Mouse (Mus musculus) cerebellum, adult (tissue): ENCODE measurements at regions not wholly inside any gene's neighbourhood (a gene's known extent, or its start where the extent isn't known, plus 50 kb on each side); places are given as distances from the start of the nearest gene placed in this dataset.

Experiments
- ATAC-seq: cut with Nextera tagmentation; 2 replicates; pipeline ENCODE4 v1.9.2; 2017; ENCODE audit warnings: mild to moderate bottlenecking, moderate library complexity, mixed read lengths; ENCODE audit not compliant: insufficient number of reproducible peaks, low FRiP score, low TSS enrichment

DNA sequence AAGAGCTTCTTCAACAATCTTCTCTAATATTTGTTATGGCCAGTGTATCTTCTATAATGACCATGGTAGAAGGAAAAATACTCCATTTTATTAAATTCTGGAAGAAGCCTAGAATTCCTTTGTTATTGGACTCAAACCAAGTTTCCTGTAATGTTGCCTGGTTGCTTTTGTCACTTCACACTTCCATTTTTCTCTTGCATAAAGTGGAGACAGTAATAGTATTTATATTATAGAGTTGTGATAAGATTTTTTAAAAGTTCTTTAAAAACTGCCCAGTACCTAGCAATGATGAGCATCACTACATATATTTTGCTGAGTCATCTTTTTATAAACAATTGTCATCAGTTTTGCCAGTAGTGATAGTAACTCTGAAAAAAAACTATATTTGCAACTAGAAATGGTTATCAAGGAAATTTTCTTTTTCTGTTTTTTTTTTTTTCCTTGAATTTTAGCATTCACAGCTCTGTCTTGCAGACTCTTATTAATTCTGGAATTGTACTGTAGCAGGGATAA, 415.2 kb upstream of the Aga start:
- ATAC-seq: no peak

GRCm38 (mm10) chr8:53140041-53140440, 371.5 kb upstream of the Aga start:
- no peak for ATAC-seq

DNA sequence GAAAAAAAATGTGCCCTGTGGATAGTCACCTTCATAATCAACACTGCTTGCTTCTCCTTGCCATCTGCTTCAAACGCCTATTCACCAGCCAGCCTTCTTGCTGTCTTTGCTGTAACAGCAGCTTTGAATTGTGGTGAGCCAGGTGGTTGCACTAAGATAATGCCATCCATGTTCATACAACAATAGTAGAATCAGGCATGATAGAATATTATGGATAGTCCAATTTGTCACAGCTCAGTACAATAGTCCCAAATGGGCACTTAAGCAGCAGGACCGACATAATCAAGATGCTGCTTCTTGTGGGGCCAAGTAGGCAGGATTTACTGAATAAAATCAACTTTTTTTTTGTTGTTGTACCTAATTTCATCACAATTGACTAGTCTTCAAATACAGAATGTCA, 362.6 kb upstream of the Aga start:
- no peak for ATAC-seq

DNA sequence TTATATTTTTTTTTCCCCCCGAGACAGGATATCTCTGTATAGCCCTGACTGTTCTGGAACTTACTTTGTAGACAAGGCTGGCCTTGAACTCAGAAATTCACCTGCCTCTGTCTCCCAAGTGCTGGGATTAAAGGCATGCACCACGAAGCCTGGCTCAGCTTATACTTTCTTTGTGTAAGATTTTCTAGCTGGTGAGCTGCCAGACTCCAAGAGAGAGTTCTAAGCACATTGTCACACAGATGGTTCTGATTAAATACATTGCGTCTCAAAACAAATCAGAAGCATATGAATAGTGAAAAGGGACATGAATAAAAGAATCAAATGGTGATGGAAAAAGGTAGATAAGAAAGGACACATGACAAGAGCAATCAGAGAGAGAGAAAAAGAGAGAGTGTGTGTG, 347.5 kb upstream of the Aga start:
- ATAC-seq: no peak

- no peak for ATAC-seq
Observed at GRCm38 (mm10) chr8:53171694-53172299, 339.7 kb upstream of the Aga start.

DNA sequence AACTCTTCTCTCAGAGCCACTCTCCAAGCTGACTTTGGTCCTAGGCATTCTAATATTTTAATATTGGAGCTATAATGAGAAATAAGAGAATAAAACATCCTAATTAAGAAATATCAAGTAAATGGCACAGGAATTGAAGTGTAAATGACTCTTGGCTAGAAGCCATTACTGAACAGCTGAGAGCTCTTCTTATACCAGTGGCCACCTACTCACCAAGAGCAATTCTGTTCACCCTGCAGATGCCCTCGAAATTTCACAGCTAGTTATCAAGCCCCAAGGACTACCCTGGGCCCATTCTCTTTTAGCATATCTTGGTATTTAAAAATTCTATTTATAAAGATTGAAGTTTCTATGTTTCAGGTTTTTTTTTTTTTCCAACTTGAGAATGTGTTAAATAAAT, 319.0 kb upstream of the Aga start:
- ATAC-seq: no peak

- ATAC-seq: peak; percentile 95
Observed at GRCm38 (mm10) chr8:53222194-53222593, 289.3 kb upstream of the Aga start.
